Mouse (Mus musculus) limb, embryonic 11.5 days (tissue): ENCODE results near the gene Hoxb6. TPM values are rescaled to one million over a fixed set of nuclear protein-coding genes. Genes with fewer than 3 reads are reported as not detected.
A peak's percentile ranks its signal among the peaks of the same experiment; 100 is the strongest.

Source experiments
- ATAC-seq: fragments of 200-750 bp; cut with Nextera tagmentation; 2 replicates; pipeline ENCODE4 v1.8.0; 2017; ENCODE audit warnings: low read depth; ENCODE audit not compliant: insufficient number of reproducible peaks, low FRiP score, low TSS enrichment
- DNase-seq: peaks from one replicate; pipeline ENCODE4 v3.0.0-alpha.2; 2015; ENCODE audit warnings: low spot score
- H3K27ac ChIP-seq: fragments of 300-500 bp; sonication (generic); replicated peaks from 2 replicates; pipeline ENCODE4 v1.5.1; 2014; ENCODE audit warnings: low read depth, mild to moderate bottlenecking, low read length
- H3K27me3 ChIP-seq: fragments of 300-500 bp; sonication (generic); 2 replicates; pipeline ENCODE4 v1.6.1; 2014; ENCODE audit warnings: mild to moderate bottlenecking, low read length, mixed read lengths; ENCODE audit not compliant: control insufficient read depth, insufficient read depth
- H3K36me3 ChIP-seq: fragments of 300-500 bp; sonication (generic); 2 replicates; pipeline ENCODE4 v1.6.1; 2014; ENCODE audit warnings: mild to moderate bottlenecking, low read length, moderate library complexity, mixed read lengths; ENCODE audit not compliant: control insufficient read depth, insufficient read depth
- H3K4me1 ChIP-seq: fragments of 300-500 bp; sonication (generic); 2 replicates; pipeline ENCODE4 v1.6.1; 2014; ENCODE audit warnings: low read length, mixed read lengths; ENCODE audit not compliant: control insufficient read depth, insufficient read depth
- H3K4me2 ChIP-seq: fragments of 300-500 bp; sonication (generic); 2 replicates; pipeline ENCODE4 v1.6.1; 2014; ENCODE audit warnings: low read depth, mild to moderate bottlenecking, moderate library complexity; ENCODE audit not compliant: severe bottlenecking
- H3K4me3 ChIP-seq: fragments of 300-500 bp; sonication (generic); 2 replicates; pipeline ENCODE4 v1.5.1; 2014; ENCODE audit warnings: low read depth, low read length
- H3K9ac ChIP-seq: fragments of 300-500 bp; sonication (generic); 2 replicates; pipeline ENCODE4 v1.6.1; 2014; ENCODE audit warnings: mild to moderate bottlenecking, low read length
- H3K9me3 ChIP-seq: fragments of 300-500 bp; sonication (generic); 2 replicates; pipeline ENCODE4 v1.6.1; 2016; ENCODE audit warnings: low read length; ENCODE audit not compliant: control insufficient read depth
- WGBS: fragments of 180-500 bp; shearing (Covaris S2); extraction: QIAGEN DNeasy Blood & Tissue Kit; methylation state at CpG from one replicate; pipeline ENCODE4 v1.1.7; 2014; 5-methylcytosine and 5-hydroxymethylcytosine counted together
- polyA plus RNA-seq: library from polyadenylated mRNA; unstranded; fragments of >200 nt; fragmentation: Nextera tagmentation; extraction: Ambion mirVana; gene quantifications from 2 replicates; pipeline ENCODE4 v1.2.1, GENCODE M21; 2014

The Hoxb6 gene
- polyA plus RNA-seq, 1 experiment from 2014 or later = 1.9 TPM

- Histone ChIP-seq H3K4me2 (no peak overlapping the region), H3K4me1 (peaks cover 12% of the 10 kb centered on the region; the same call in 1 of the 2 replicates), H3K36me3 (no peaks in the 10 kb centered on the region), H3K27me3 (peaks cover 75% of the 10 kb centered on the region), H3K9ac (no peak overlapping the region), H3K4me3 (no peak overlapping the region), H3K27ac (no peak overlapping the region), H3K9me3 (no peaks in the 10 kb centered on the region)
- ATAC-seq (no peak), DNase-seq (peak; percentile 32)
- 8% methylated on average over 7 of the region's 7 CpGs for WGBS
These were observed 26.3 kb upstream of the Hoxb6 start for GRCm38 (mm10) chr11:96265954-96266353.

- H3K9me3 ChIP-seq = no peaks in the 10 kb centered on the region
- no peak overlapping the region for H3K27ac ChIP-seq
- H3K9ac ChIP-seq = no peak overlapping the region
- ATAC-seq (no peak), DNase-seq (peak; percentile 40)
- H3K36me3 ChIP-seq = no peaks in the 10 kb centered on the region
- WGBS = 22% methylated on average over 7 of the region's 7 CpGs
- H3K27me3 ChIP-seq = peaks cover 80% of the 10 kb centered on the region
- H3K4me3 ChIP-seq = no peak overlapping the region
- no peak overlapping the region for H3K4me2 ChIP-seq
- peaks cover 18% of the 10 kb centered on the region for H3K4me1 ChIP-seq
These were observed 25.0 kb upstream of the Hoxb6 start for GRCm38 (mm10) chr11:96267021-96267920.

- H3K9me3 ChIP-seq = no peaks in the 10 kb centered on the region
- no peak overlapping the region for H3K27ac ChIP-seq
- H3K9ac ChIP-seq = no peak overlapping the region
- 16% methylated on average over 1 of the region's 1 CpGs for WGBS
- no peaks in the 10 kb centered on the region for H3K36me3 ChIP-seq
- H3K27me3 ChIP-seq = peaks cover 81% of the 10 kb centered on the region
- peaks cover 21% of the 10 kb centered on the region for H3K4me1 ChIP-seq
- no peak overlapping the region for H3K4me2 ChIP-seq
- no peak overlapping the region for H3K4me3 ChIP-seq
- ATAC-seq (no peak), DNase-seq (peak; percentile 25)
These were observed 24.1 kb upstream of the Hoxb6 start for GRCm38 (mm10) chr11:96268031-96268745.

- no peak overlapping the region for H3K27ac ChIP-seq
- under 1% methylated on average over 19 of the region's 19 CpGs for WGBS
- H3K9me3 ChIP-seq = no peaks in the 10 kb centered on the region
- H3K4me2 ChIP-seq = no peak overlapping the region
- no peak overlapping the region for H3K4me3 ChIP-seq
- H3K9ac ChIP-seq = no peak overlapping the region
- DNase-seq (peak; percentile 69), ATAC-seq (no peak)
- peaks cover 21% of the 10 kb centered on the region for H3K4me1 ChIP-seq
- H3K27me3 ChIP-seq = peaks cover 83% of the 10 kb centered on the region
- no peaks in the 10 kb centered on the region for H3K36me3 ChIP-seq
These were observed 22.4 kb upstream of the Hoxb6 start for GRCm38 (mm10) chr11:96269869-96270268.

- peaks cover 21% of the 10 kb centered on the region for H3K4me1 ChIP-seq
- H3K27me3 ChIP-seq = peaks cover 89% of the 10 kb centered on the region
- ATAC-seq = no peak
- no peak within 1 kb of the TSS; the same call in 1 of the 2 replicates for H3K27ac ChIP-seq
- H3K9ac ChIP-seq = 0 out of 2 replicates have a peak within 1 kb of the TSS, but pooled peaks have one; percentile 22
- no peaks in the 10 kb centered on the region for H3K9me3 ChIP-seq
- peak within 1 kb of the TSS; percentile 22 for H3K4me3 ChIP-seq
- no peaks in the 10 kb centered on the region for H3K36me3 ChIP-seq
- under 1% methylated on average over 39 of the region's 40 CpGs for WGBS
- H3K4me2 ChIP-seq = peak within 1 kb of the TSS; percentile 41
- peak; percentile 74 for DNase-seq
These were observed 21.2 kb upstream of the Hoxb6 start, which contains the start of gene Hoxb9 for GRCm38 (mm10) chr11:96270996-96271540. Hoxb9 (plus strand) TSS chr11:96271457.

- Histone ChIP-seq H3K9me3 (no peaks in the 10 kb centered on the region), H3K27ac (no peak overlapping the region), H3K9ac (0 out of 2 replicates have a peak overlapping the region, but pooled peaks have one; percentile 22), H3K4me2 (peak overlapping the region; percentile 41), H3K4me3 (peak overlapping the region; percentile 22), H3K4me1 (peaks cover 21% of the 10 kb centered on the region), H3K27me3 (peaks cover 95% of the 10 kb centered on the region), H3K36me3 (no peaks in the 10 kb centered on the region)
- DNase-seq (no peak), ATAC-seq (no peak)
- 0% methylated on average over 52 of the region's 52 CpGs for WGBS
These were observed 20.7 kb upstream of the Hoxb6 start for GRCm38 (mm10) chr11:96271541-96272011.

GRCm38 (mm10) chr11:96272024-96272921 lies 20.0 kb upstream of the Hoxb6 start:
- Histone ChIP-seq H3K4me3 (peak overlapping the region; percentile 22), H3K36me3 (no peaks in the 10 kb centered on the region), H3K27me3 (peaks cover 93% of the 10 kb centered on the region), H3K4me1 (peaks cover 21% of the 10 kb centered on the region), H3K4me2 (peak overlapping the region; percentile 41), H3K27ac (no peak overlapping the region; the same call in 1 of the 2 replicates), H3K9me3 (no peaks in the 10 kb centered on the region), H3K9ac (no peak overlapping the region)
- ATAC-seq (no peak), DNase-seq (peak; percentile 70)
- under 1% methylated on average over 58 of the region's 58 CpGs for WGBS
